Mouse (Mus musculus) mesoderm, embryonic 11.5 days (tissue): ENCODE data around the gene Adgrg1.

Experiments used
- DNase-seq: peaks from one replicate; pipeline ENCODE4 v3.0.0-alpha.2; 2012; ENCODE audit warnings: low read depth, low spot score

Gene Adgrg1

DNA sequence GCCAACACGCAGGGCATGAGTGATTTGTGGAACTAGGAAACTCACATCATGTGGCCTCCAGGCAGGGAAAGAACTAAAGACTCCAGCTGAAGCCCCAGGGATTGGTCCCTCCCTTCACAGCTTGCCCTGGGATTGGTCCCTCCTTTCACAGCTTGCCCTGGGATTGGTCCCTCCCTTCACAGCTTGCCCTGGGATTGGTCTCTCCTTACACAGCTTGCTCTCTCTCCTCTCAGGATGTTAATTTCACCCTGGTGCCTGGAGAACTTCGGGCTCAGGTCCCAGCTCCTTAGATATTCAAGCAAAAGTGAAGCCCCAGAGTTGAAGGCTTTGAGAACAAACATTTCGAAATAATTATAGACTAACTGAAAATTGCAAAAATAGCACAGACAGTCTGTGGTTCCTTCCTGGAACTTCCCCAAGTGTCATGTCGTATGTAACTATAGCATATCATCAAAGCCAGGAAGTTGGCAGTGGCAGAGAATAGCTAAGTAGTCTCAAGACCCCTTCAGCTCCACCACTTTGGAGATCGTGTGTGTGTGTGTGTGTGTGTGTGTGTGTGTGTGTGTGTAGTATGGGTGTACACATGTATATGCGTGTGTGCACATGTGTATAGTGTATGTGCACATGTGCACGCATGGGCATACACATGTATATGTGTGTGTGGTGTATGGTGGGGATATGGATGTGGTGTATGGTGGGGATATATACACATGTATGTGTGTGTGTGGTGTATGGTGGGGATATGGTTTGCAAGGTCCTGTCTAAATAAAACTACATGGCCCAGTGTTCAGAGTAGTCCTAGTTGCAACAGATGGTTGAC, 62.8 kb downstream of the Adgrg1 start:
- DNase-seq, result peak; percentile 50

DNA sequence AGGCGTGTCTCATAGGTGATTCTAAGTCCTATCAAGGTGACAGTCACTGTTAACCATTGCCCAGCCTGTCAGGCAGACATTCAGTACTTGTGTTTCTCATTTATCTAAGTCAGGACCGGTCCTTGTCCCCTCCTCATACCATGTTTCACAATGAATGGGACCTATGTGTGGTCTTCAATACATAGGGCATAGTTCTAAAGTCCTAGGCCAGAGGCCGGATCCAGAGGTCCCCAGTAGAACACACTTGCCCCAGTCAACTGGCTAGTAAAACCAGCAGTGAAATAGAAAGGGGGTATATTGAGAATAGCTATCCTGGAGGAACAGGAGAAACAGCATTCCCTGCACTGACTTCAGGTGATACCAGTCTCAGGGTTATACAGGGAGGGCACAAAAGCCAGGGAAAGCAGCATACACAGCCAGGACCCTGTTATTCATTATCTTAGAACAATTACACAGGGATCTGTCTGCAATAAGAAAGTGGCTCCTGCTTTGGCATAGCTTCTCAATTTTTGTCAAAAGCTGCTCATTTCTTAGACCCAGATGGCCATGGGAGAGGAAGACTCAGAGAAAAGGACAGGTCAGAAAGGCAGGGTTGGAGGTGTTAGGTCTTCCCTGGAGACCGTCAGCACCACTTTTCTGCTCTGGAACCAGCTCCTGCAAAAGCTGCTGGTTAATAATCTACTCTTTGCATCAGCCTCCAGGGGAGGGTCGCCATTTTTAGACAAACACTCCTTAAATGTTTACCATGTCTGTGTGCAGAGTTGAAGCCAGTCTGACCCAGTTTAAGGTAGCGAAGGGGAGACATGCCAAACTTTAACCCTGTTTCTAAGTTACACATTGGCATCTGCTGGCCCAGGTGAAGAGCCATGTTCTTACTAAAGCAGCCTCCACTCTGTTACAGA, 67.6 kb downstream of the Adgrg1 start:
- DNase-seq, result no peak

DNA sequence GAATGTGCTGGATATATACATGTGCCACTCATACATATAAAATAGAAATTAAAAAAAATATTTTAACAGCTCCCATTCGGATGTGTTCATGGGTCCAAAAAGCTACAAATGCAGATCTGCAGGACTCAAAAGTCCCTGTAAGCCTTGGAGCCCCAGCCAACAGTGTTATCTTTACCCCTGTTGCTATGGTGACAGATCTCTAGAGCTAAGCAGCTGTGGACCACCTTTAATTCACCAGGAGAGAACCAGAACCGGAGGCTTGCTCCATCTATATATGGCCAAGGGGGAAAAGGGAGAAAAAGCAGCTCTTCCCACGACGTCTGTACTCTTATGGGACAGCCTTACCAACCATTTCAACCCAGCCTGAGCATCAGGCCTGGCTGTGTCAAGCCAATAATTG, 70.3 kb downstream of the Adgrg1 start:
- no peak for DNase-seq

DNA sequence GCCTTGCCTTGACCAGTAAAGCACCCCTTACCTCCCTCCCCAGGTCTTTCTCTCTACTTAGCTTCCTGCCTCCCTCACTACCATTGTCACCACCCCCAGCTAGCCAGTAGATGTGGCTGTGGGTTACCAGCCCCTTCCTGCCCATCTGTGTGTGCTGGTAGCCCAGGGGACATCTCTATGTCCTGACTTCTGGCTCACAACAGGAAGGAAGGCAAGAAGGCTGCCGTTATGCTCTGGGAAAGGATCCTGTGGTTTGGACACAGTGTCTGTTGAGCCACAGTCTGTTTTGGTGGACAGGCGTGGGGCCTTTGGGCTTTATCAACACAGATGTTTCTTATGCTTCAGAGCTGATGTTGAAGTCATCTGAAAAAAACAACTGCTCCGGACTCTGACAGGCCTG, 72.4 kb downstream of the Adgrg1 start:
- DNase-seq, result no peak

DNA sequence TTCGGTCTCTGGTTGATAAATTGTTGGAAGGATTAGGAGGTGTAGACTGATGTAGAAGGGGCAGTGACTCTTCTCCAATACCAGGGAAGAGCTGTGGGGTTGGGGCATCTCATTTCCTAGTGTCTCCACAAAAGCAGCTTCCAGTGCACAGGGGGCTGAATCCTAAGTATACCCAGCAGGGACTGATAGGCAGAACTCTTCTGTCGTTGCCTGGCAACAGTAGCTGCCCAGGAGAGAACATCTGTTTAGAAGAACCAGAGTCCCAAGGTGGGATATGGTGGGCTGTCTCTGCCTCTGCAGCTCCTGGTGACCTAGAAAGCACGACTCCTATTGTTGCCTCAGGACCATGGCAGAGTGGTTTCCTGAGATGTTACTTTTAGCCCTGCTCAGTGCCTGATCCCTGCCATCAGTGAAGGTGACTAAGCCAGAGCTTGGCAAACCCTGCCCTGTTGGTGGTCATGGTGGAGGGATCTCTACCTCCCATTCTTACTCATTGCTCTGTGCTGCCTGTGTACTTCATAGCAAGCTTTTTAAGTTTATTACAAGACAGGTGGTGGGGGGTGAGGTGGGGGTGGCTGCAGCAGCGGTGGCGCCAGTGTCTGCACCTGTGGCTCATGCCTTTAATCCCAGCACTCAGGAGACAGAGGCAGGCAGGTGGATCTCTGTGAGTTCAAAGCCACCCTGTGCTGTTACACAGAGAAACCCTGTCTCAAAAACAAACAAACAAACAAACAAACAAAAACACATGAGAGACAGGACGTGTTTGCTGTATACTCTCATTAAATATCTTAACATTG, 73.5 kb downstream of the Adgrg1 start:
- DNase-seq, result no peak

DNA sequence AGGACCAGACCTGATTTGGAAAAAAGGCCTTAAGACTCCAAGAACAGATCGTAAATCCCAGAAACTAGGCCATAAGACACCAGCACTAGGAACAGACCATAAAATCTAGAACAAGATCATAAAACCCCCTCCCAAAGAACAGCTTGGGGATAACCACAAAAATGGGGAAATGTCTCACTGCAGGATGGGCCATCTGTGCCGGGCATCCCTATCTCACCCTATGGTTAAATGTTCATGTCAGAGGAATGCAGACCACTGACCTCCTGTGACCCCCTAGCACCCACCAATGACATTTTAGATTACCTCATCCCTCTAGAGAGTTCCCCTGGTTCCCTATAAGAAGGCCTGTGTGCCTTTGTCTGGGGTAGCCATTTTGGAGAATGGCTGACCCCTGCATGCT, 75.1 kb downstream of the Adgrg1 start:
- DNase-seq, result peak; percentile 12

DNA sequence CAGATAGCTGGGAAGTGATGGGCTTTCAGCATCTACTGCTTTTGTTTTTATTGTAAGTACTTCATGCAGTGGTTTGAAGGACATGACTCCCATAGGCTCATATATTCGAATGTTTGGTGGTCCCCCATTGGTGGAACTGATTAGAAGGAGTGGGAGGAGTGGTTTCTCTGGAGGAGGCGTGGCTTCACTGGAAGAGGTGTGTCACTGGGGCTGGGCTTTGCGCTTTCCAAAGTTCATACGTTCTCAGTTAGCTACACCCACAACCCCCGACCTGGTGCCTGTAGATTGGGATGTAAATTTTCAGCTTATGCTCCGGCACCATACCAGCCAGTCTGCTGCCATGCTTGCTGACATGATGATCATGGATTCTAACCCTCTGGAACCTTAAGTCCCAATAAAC, 79.9 kb downstream of the Adgrg1 start:
- DNase-seq, result no peak

DNA sequence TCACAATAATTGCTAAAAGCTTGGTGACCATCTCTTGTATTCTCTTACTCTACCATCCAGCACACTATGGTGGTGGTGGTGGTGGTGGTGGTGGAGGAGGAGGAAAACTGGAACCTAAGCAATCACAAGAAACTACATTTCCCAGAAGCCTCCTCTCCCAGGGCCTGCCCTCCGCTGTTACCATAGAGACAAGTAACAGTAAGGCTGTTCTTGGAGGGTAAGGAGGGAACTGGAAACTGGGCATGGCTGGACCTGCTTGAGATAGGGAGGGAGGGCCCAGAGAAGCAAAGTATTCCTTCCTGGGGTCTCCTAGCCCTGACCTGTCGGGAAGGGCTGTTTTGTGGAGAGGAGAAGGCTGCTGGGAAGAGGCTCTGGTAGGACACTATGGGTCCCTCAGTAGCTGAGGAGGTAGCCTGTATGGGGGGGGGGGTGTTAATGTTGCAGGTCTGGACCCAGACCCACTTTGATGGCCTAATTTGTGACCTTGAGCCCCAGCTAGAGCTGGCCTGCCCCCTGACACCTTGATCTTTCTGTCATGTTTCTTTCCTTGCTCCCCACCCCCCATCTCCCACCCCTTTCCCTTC, 80.5 kb downstream of the Adgrg1 start, which contains the start of gene Drc7:
Gene Drc7 (plus strand): TSS at position 177 of the 584 bp plus-strand sequence.
- DNase-seq, result peak; percentile 16

DNA sequence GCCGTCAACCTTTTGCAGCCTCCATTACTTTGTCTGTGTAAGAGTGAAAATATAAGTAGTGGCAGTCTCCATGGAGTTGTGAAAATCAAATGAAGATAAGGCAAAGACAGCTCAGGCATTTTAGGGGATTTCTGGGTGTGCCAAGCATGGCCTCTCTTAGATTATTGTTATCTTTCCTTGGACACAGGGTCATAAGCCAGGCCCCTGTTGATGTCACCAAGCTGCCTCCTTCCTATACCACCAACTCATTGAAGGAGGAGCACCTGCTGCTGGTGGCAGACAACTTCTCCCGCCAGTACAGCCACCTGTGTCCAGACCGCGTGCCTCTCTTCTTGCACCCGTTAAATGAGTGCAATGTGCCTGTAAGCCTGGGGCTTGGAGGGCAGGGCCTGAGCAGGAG, 81.9 kb downstream of the Adgrg1 start:
- DNase-seq, result no peak

DNA sequence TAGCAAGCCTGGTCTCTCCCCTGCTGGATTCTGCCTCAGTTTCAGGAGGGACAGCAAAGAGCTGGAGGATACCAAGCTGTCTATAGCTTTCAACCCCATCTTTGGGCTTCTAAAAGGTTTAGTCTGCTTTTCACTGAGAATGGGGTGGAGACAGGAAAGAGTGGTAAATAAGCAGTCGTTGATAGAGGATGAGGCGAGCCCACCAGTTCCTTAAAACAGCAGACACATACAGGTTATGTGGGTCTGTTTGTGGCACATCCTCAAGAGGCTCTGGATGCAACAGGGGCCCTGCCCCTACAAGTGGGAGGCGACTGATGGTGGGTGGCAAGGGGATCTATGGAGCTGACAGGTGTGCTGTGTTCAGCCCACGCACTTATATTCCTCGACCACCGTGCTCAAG, 84.1 kb downstream of the Adgrg1 start:
- DNase-seq, result no peak

DNA sequence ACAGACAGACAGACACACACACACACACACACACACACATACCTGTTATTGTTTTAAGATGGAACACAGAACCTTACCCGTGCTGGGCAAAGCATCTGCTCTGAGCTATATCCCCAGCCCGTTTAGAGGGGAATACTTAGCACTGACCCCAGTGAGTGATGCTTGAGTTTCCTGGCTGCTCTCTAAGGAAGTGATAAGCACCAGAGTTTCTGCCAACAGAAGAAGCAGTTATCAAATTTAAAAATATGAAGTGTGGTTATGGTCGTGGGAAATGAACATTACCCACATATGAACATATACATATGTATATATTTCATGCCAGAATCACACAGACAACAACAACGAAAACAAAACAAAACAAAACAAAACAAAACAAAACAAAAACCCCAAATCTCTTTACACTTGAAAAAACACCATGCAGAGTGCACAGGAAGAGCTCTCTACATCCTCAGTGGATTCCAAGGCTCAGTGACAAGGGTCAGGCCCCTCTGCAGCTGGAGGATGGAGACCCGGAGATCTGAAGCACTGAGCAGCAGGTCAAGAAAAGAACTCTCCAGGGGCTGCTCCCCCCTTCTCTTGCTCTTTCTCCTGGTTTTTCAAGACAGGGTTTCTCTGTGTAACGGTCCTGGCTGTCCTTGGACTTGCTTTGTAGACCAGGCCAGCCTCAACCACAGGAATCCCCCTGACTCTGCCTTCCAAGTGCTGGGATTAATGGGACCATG, 85.4 kb downstream of the Adgrg1 start:
- no peak for DNase-seq
